Mouse (Mus musculus) CH12.LX (cell line): ENCODE results near the gene Gapvd1. TPM values are rescaled to one million over a fixed set of nuclear protein-coding genes. Genes with fewer than 3 reads are reported as not detected.

ENCODE experiments used
- DNase-seq: peaks from one replicate; pipeline ENCODE4 v3.0.0-alpha.2; 2013; ENCODE audit errors: extremely low read depth
- H3K27ac ChIP-seq: 2 replicates; pipeline ENCODE4 v1.5.1; 2012; ENCODE audit warnings: low read depth, mild to moderate bottlenecking, control low read depth, moderate library complexity; ENCODE audit not compliant: insufficient read depth
- H3K27me3 ChIP-seq: replicated peaks from 2 replicates; pipeline ENCODE3; 2012; ENCODE audit warnings: inconsistent platforms
- H3K36me3 ChIP-seq, 2 experiments: replicated peaks in 1 of 2; 2 replicates each; pipeline versions ENCODE3 to v1.6.1; 2012; ENCODE audit warnings: inconsistent platforms in 1 of 2, low read length in 1 of 2, mild to moderate bottlenecking in 1 of 2, mixed read lengths in 1 of 2, moderate library complexity in 1 of 2; ENCODE audit not compliant: control insufficient read depth in 1 of 2, insufficient read depth in 1 of 2
- H3K4me1 ChIP-seq, 2 experiments: 2 replicates each; pipeline ENCODE4 v1.6.1; 2012; ENCODE audit warnings: inconsistent platforms in 1 of 2, moderate library complexity in 1 of 2; ENCODE audit not compliant: insufficient read depth in 2 of 2, control insufficient read depth in 1 of 2
- H3K4me2 ChIP-seq: 2 replicates; pipeline ENCODE4 v1.6.1; 2012; ENCODE audit warnings: low read depth, mild to moderate bottlenecking, control low read depth; ENCODE audit not compliant: poor library complexity, insufficient read depth, severe bottlenecking
- H3K4me3 ChIP-seq, 3 experiments: fragments of 150-350 bp in 1 of 3; sonication (generic) in 1 of 3; replicated peaks in 1 of 3; 2 replicates each; pipeline versions ENCODE3 to v1.5.1; 2011 to 2012; ENCODE audit warnings: low read depth in 2 of 3, low read length in 2 of 3, mild to moderate bottlenecking in 2 of 3, moderate library complexity in 2 of 3, control low read depth in 1 of 3, improper control_type of control experiment in 1 of 3, inconsistent platforms in 1 of 3, mixed read lengths in 1 of 3; ENCODE audit not compliant: poor library complexity in 1 of 3
- H3K79me2 ChIP-seq: replicated peaks from 2 replicates; pipeline ENCODE4 v1.6.1; 2012; ENCODE audit warnings: mild to moderate bottlenecking, moderate library complexity; ENCODE audit not compliant: control insufficient read depth, poor library complexity, insufficient read depth, severe bottlenecking; ENCODE audit errors: extremely low read depth
- H3K9ac ChIP-seq: 2 replicates; pipeline ENCODE4 v1.6.1; 2012; ENCODE audit warnings: low read depth, mild to moderate bottlenecking, control low read depth, moderate library complexity; ENCODE audit not compliant: insufficient read depth
- H3K9me3 ChIP-seq: replicated peaks from 2 replicates; pipeline ENCODE3; 2012; ENCODE audit warnings: low read length, inconsistent platforms, mixed read lengths
- BHLHE40 ChIP-seq: IDR thresholded peaks from 2 replicates; pipeline ENCODE4 v1.6.1; 2011; ENCODE audit warnings: mild to moderate bottlenecking, low read depth, low read length, improper control_type of control experiment
- CHD1 ChIP-seq: IDR thresholded peaks from 2 replicates; pipeline ENCODE4 v1.6.1; 2012; ENCODE audit warnings: low read depth, low read length, improper control_type of control experiment, inconsistent platforms
- CHD2 ChIP-seq: IDR thresholded peaks from 2 replicates; pipeline ENCODE4 v1.6.1; 2011; ENCODE audit warnings: low read length, improper control_type of control experiment
- CTCF ChIP-seq, 2 experiments: IDR thresholded peaks in 1 of 2; conservative IDR thresholded peaks in 1 of 2; 2 replicates each; pipeline ENCODE4 v1.5.1; 2011 to 2012; ENCODE audit warnings: low read depth in 2 of 2, low read length in 2 of 2, improper control_type of control experiment in 1 of 2, inconsistent platforms in 1 of 2, mild to moderate bottlenecking in 1 of 2, moderate library complexity in 1 of 2
- E2F4 ChIP-seq: IDR thresholded peaks from 2 replicates; pipeline ENCODE4 v1.6.1; 2011; ENCODE audit warnings: low read depth, low read length, improper control_type of control experiment; ENCODE audit not compliant: insufficient replicate concordance
- ELF1 ChIP-seq: IDR thresholded peaks from 2 replicates; pipeline ENCODE4 v1.6.1; 2014; ENCODE audit warnings: low read depth, mild to moderate bottlenecking, inconsistent platforms, low read length, improper control_type of control experiment
- EP300 ChIP-seq: IDR thresholded peaks from 2 replicates; pipeline ENCODE4 v1.6.1; 2011; ENCODE audit warnings: low read length, improper control_type of control experiment
- ETS1 ChIP-seq: conservative IDR thresholded peaks from 2 replicates; pipeline ENCODE4 v1.6.1; 2012; ENCODE audit warnings: low read depth, mild to moderate bottlenecking, inconsistent platforms, low read length, improper control_type of control experiment, moderate library complexity
- GABPA ChIP-seq: IDR thresholded peaks from 2 replicates; pipeline ENCODE4 v1.6.1; 2012; ENCODE audit warnings: low read depth, low read length, improper control_type of control experiment, inconsistent platforms; ENCODE audit not compliant: insufficient replicate concordance
- HCFC1 ChIP-seq: IDR thresholded peaks from 2 replicates; pipeline ENCODE4 v1.6.1; 2012; ENCODE audit warnings: low read depth, mild to moderate bottlenecking, inconsistent platforms, low read length, improper control_type of control experiment
- IRF4 ChIP-seq: IDR thresholded peaks from 2 replicates; pipeline ENCODE4 v1.6.1; 2014; ENCODE audit warnings: low read depth, mild to moderate bottlenecking, inconsistent platforms, low read length, improper control_type of control experiment
- JUN ChIP-seq: IDR thresholded peaks from 2 replicates; pipeline ENCODE4 v1.6.1; 2011; ENCODE audit warnings: low read depth, mild to moderate bottlenecking, low read length, improper control_type of control experiment, moderate library complexity; ENCODE audit not compliant: insufficient read depth
- KAT2A ChIP-seq: IDR thresholded peaks from 2 replicates; pipeline ENCODE4 v1.6.1; 2012; ENCODE audit warnings: low read length, improper control_type of control experiment, inconsistent platforms; ENCODE audit not compliant: insufficient replicate concordance
- MAFK ChIP-seq: IDR thresholded peaks from 2 replicates; pipeline ENCODE4 v1.6.1; 2011; ENCODE audit warnings: low read length, improper control_type of control experiment; ENCODE audit not compliant: insufficient replicate concordance
- MAX ChIP-seq: IDR thresholded peaks from 2 replicates; pipeline ENCODE4 v1.6.1; 2011; ENCODE audit warnings: low read length, improper control_type of control experiment
- MEF2A ChIP-seq: IDR thresholded peaks from 2 replicates; pipeline ENCODE4 v1.6.1; 2014; ENCODE audit warnings: low read depth, mild to moderate bottlenecking, inconsistent platforms, low read length, improper control_type of control experiment, borderline replicate concordance
- MXI1 ChIP-seq: IDR thresholded peaks from 2 replicates; pipeline ENCODE4 v1.6.1; 2011; ENCODE audit warnings: mild to moderate bottlenecking, low read depth, low read length, improper control_type of control experiment
- MYC ChIP-seq: IDR thresholded peaks from 2 replicates; pipeline ENCODE4 v1.6.1; 2011; ENCODE audit warnings: low read depth, mild to moderate bottlenecking, improper control_type of control experiment, low read length
- NELFE ChIP-seq: IDR thresholded peaks from 2 replicates; pipeline ENCODE4 v1.6.1; 2011; ENCODE audit warnings: low read depth, low read length, improper control_type of control experiment
- POLR2A ChIP-seq: IDR thresholded peaks from 2 replicates; pipeline ENCODE4 v1.6.1; 2011; ENCODE audit warnings: low read depth, mild to moderate bottlenecking, improper control_type of control experiment, low read length
- RAD21 ChIP-seq: IDR thresholded peaks from 2 replicates; pipeline ENCODE4 v1.6.1; 2011; ENCODE audit warnings: low read depth, mild to moderate bottlenecking, low read length, improper control_type of control experiment, moderate library complexity
- RCOR1 ChIP-seq: conservative IDR thresholded peaks from 2 replicates; pipeline ENCODE4 v1.6.1; 2012; ENCODE audit warnings: low read depth, mild to moderate bottlenecking, inconsistent platforms, low read length, improper control_type of control experiment
- SIN3A ChIP-seq: IDR thresholded peaks from 2 replicates; pipeline ENCODE4 v1.6.1; 2012; ENCODE audit warnings: low read length, improper control_type of control experiment, inconsistent platforms
- SMC3 ChIP-seq: IDR thresholded peaks from 2 replicates; pipeline ENCODE4 v1.6.1; 2011; ENCODE audit warnings: low read depth, low read length, improper control_type of control experiment
- TBP ChIP-seq: conservative IDR thresholded peaks from 2 replicates; pipeline ENCODE4 v1.6.1; 2011; ENCODE audit warnings: low read depth, low read length, improper control_type of control experiment
- TCF12 ChIP-seq: IDR thresholded peaks from 2 replicates; pipeline ENCODE4 v1.6.1; 2014; ENCODE audit warnings: low read depth, mild to moderate bottlenecking, inconsistent platforms, low read length, improper control_type of control experiment
- UBTF ChIP-seq: IDR thresholded peaks from 2 replicates; pipeline ENCODE4 v1.6.1; 2012; ENCODE audit warnings: low read depth, mild to moderate bottlenecking, inconsistent platforms, low read length, improper control_type of control experiment, moderate library complexity
- ZC3H11A ChIP-seq: IDR thresholded peaks from 2 replicates; pipeline ENCODE4 v1.6.1; 2012; ENCODE audit warnings: low read depth, mild to moderate bottlenecking, inconsistent platforms, low read length, improper control_type of control experiment
- ZKSCAN1 ChIP-seq: IDR thresholded peaks from 2 replicates; pipeline ENCODE4 v1.6.1; 2012; ENCODE audit warnings: low read depth, inconsistent platforms, low read length, improper control_type of control experiment, borderline replicate concordance
- ZMIZ1 ChIP-seq: IDR thresholded peaks from 2 replicates; pipeline ENCODE4 v1.6.1; 2012; ENCODE audit warnings: low read depth, mild to moderate bottlenecking, inconsistent platforms, low read length, improper control_type of control experiment
- ZNF384 ChIP-seq: IDR thresholded peaks from 2 replicates; pipeline ENCODE4 v1.6.1; 2012; ENCODE audit warnings: low read depth, low read length, improper control_type of control experiment, inconsistent platforms
- dilution Hi-C: fragments of 300-500 bp; cut with MboI; formaldehyde crosslinking; loops from 2 replicates; pipeline ENCODE4 v1.14.3; 2020; ENCODE audit warnings: low sequenced_read_pairs; ENCODE audit not compliant: extremely low pct_unique_long_range_greater_than_20kb, extremely low pct_ligation_motif_present
- in situ Hi-C: fragments of 300-500 bp; cut with MboI; formaldehyde crosslinking; loops from 3 replicates; pipeline ENCODE4 v1.14.3; 2019; ENCODE audit warnings: low sequenced_read_pairs, low pct_ligation_motif_present, low pct_unique_long_range_greater_than_20kb, mixed read lengths
- polyA plus RNA-seq: library from polyadenylated mRNA; unstranded; fragments of >175 nt; gene quantifications from 2 replicates; pipeline ENCODE4 v1.2.1, GENCODE M21; 2012; ENCODE audit warnings: low read depth; ENCODE audit not compliant: insufficient read length
- total RNA-seq, 2 experiments: library from RNA; depleted of rRNA; stranded (reverse); fragments of 300-350 nt in 1 of 2; fragments of >200 nt in 1 of 2; gene quantifications; 2 replicates each; pipeline ENCODE4 v1.2.3; 2012 to 2014

Gapvd1 gene
- total and polyA plus RNA-seq, 3 experiments = 45.1 to 71.3 (median 47.0) TPM

DNA sequence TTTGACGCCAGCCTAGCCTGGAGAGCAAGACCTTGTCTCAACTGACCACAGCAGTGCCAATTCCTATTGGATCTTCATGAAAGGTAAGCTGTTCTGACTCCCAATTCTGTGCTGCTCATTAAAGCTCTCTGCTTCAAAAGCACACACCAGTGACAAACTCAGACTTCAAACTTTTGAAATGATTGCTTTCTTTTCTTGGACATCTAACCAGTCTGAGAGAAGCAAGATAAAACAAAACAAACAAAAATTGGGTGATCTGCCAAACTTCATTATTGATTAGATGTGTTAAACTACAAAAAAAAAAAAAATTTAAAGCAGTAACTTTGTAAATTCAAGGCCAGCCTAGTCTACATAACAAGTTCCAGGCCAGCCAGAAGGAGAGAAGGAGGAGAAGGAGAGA lies 2.3 kb upstream of the Gapvd1 start:
- in situ Hi-C loops (no loop called here), dilution Hi-C loops (no loop called here)
- peaks cover 0 to 9% of the 10 kb centered on the region in 2 experiments; a peak in 2 of 4 replicates for H3K4me1 ChIP-seq
- H3K79me2 ChIP-seq = peaks cover 15% of the 10 kb centered on the region
- no peaks in the 10 kb centered on the region for H3K9me3 ChIP-seq
- no peak for DNase-seq
- TF ChIP-seq EP300 = no peak
- TF ChIP-seq MXI1 = no peak
- no peak for TF ChIP-seq RAD21
- no peak for TF ChIP-seq BHLHE40
- TF ChIP-seq IRF4 = no peak
- no peak overlapping the region for H3K4me2 ChIP-seq
- no peak overlapping the region for H3K27ac ChIP-seq
- no peak overlapping the region for H3K4me3 ChIP-seq
- H3K27me3 ChIP-seq = no peaks in the 10 kb centered on the region
- no peak overlapping the region for H3K9ac ChIP-seq
- no peaks in the 10 kb centered on the region for H3K36me3 ChIP-seq

DNA sequence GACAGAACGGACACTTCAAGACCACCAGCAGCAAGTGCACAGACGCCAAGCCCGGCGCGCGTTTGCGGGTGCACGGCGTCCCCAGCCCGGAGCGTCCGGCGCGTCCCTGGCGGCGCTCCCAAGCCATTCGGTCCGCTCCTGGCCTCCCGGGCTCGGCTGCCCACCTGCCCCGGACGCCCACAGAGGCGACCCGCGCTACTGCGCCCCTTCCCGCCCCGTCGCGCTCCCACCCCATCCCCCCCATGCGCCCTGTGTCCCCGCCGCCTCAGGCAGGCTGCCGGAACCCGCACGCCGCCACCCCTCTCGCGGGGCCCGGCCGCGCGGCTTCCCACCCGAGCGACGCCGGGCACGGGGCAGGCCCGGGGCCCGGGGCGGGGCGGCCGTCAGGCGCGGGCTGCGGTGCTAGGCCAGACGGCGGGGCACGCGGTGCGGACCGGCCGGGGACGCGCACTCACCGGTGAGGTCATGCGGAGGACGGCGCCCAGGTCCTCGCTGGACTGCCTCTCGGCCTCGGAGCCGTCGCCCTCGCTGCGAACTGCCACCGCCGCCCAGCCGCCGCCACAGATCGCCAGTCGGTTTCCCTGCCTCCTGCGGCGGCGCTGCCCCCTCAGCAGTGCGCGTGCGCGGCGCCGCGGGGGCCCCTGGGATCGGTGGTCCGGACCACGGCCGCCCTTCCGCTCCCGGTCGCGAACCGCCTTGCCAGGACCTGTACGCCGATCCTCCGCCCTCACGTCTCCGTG lies 1.1 kb downstream of the Gapvd1 start:
- peak; percentile 73 for DNase-seq
- Histone ChIP-seq H3K9ac (peak overlapping the region; percentile 90), H3K9me3 (no peaks in the 10 kb centered on the region), H3K27ac (peak overlapping the region; percentile 54), H3K4me3 (peak overlapping the region; percentile 92 to 93 (median 92)), H3K4me2 (peak overlapping the region; percentile 10; the same call in 1 of the 2 replicates), H3K36me3 (peaks cover 0 to 9% of the 10 kb centered on the region in 2 experiments), H3K79me2 (peaks cover 39% of the 10 kb centered on the region), H3K27me3 (no peaks in the 10 kb centered on the region), H3K4me1 (peaks cover 0 to 27% of the 10 kb centered on the region in 2 experiments; a peak in 2 of 4 replicates)
- dilution Hi-C loops (no loop called here), in situ Hi-C loops (no loop called here)
- TF ChIP-seq IRF4 = 0 out of 2 replicates have a peak, but pooled peaks have one; percentile 5
- TF ChIP-seq CTCF (conservative IDR thresholded peaks at IDR 0.05 in 1 of 2, IDR thresholded peaks at IDR 0.05 in 1 of 2; ENCODE audit: low read depth in 2 of 2, low read length in 2 of 2) = no peak
- TF ChIP-seq ZC3H11A = no peak
- 0 out of 2 replicates have a peak, but pooled peaks have one; percentile 4 for TF ChIP-seq BHLHE40
- peak; percentile 49; the same call in 1 of the 2 replicates for TF ChIP-seq ZMIZ1
- TF ChIP-seq MYC = no peak
- TF ChIP-seq CHD2 = no peak
- no peak for TF ChIP-seq ZNF384
- TF ChIP-seq ZKSCAN1 = no peak
- peak; percentile 84 for TF ChIP-seq POLR2A
- TF ChIP-seq TBP = no peak
- no peak for TF ChIP-seq EP300
- no peak for TF ChIP-seq SMC3
- TF ChIP-seq MXI1 = peak; percentile 34; the same call in 1 of the 2 replicates
- peak; percentile 77 for TF ChIP-seq NELFE
- peak; percentile 77; the same call in 1 of the 2 replicates for TF ChIP-seq ELF1
- no peak for TF ChIP-seq JUN
- TF ChIP-seq HCFC1 = peak; percentile 69
- TF ChIP-seq TCF12 = peak; percentile 58; the same call in 1 of the 2 replicates
- no peak for TF ChIP-seq KAT2A
- peak; percentile 44; the same call in 1 of the 2 replicates for TF ChIP-seq MAX
- TF ChIP-seq UBTF = no peak; the same call in 1 of the 2 replicates
- no peak for TF ChIP-seq SIN3A
- TF ChIP-seq MEF2A = no peak
- TF ChIP-seq CHD1 = no peak
- no peak for TF ChIP-seq ETS1
- TF ChIP-seq E2F4 = no peak
- no peak for TF ChIP-seq RCOR1
- no peak for TF ChIP-seq GABPA
- no peak for TF ChIP-seq MAFK
